Mouse (Mus musculus): ENCODE data around the gene Srsy. TPM values are rescaled to one million over a fixed set of nuclear protein-coding genes. Genes with fewer than 3 reads are reported as not detected.
"Not testable (repeated sequence)": the region's sequence is repeated elsewhere in the genome, so short reads cannot be mapped to it uniquely, and the experiment has no call there.

The Srsy gene
- not detected for total RNA-seq (2021)
- long read RNA-seq: 0 reads

GRCm38 (mm10) chrY:17937230-17937629, at the start of gene Srsy:
Gene Srsy, minus strand, starts transcription at chrY:17937330.
- DNase-seq (ENCODE audit: low spot score in 2 of 2): not testable (repeated sequence)

Other genes with a start within 250 kb of the Srsy start
- gene Gm21904, start 91.1 kb downstream of the Srsy start, total RNA-seq (2021): not detected
- gene Gm20772, start 62.6 kb downstream of the Srsy start, total RNA-seq (2021): not detected
- not detected for gene Gm20831, start 62.6 kb downstream of the Srsy start, total RNA-seq (2021)
- gene Gm21764, start 124.5 kb upstream of the Srsy start, total RNA-seq (2021): not detected
- gene Ssty1, start 151.8 kb upstream of the Srsy start, total RNA-seq (2021): not detected

All from layer of hippocampus, adult 18-20 months (tissue).